16 mouse cellular contexts compared by ENCODE assay signal in genomic region chr4:128959676-128960075, GRCm38 (mm10). TPM values are rescaled to one million over a fixed set of nuclear protein-coding genes. Genes with fewer than 3 reads are reported as not detected.
"Had no signal": no experiment of that assay in that cellular context is flagged by ENCODE, and none has a peak within 500 bp of the region (broad histone marks: within the 10 kb centered on the region; RNA-seq: fewer than 3 reads in every experiment).

No protein-coding gene starts in this region.

- H3K4me3 ChIP-seq: limb, embryonic 13.5 days; midbrain, embryonic 12.5 days; myocyte; neural tube, embryonic 15.5 days; stomach, embryonic 15.5 days had no signal

- H3K27ac ChIP-seq: kidney, postnatal 0 days; limb, embryonic 13.5 days; liver, embryonic 14.5 days; midbrain, embryonic 12.5 days; neural tube, embryonic 15.5 days; stomach, embryonic 15.5 days had no signal

- H3K4me2 ChIP-seq: midbrain, embryonic 12.5 days; neural tube, embryonic 15.5 days; stomach, embryonic 15.5 days had no signal

- H3K9me3 ChIP-seq: limb, embryonic 13.5 days; midbrain, embryonic 12.5 days; neural tube, embryonic 15.5 days; stomach, embryonic 15.5 days had no signal

- H3K27me3 ChIP-seq: limb, embryonic 13.5 days; neural tube, embryonic 15.5 days; stomach, embryonic 15.5 days had no signal

- H3K9ac ChIP-seq: limb, embryonic 13.5 days; liver, embryonic 14.5 days; midbrain, embryonic 12.5 days; neural tube, embryonic 15.5 days; stomach, embryonic 15.5 days had no signal

- DNase-seq: kidney, postnatal 36 days; layer of hippocampus, adult 9-11 months; left cerebral cortex, postnatal 4 days; lung, adult 18-20 months; right cerebral cortex, adult 18-20 months; right cerebral cortex, postnatal 25 days; thymus, adult 2 months; thymus, postnatal 25 days had no signal

- H3K36me3 ChIP-seq: limb, embryonic 13.5 days; midbrain, embryonic 12.5 days; neural tube, embryonic 15.5 days; stomach, embryonic 15.5 days had no signal

RNA-seq across cellular contexts. Expression of gene Azin2, which starts 2.6 kb away (rescaled TPM):
- total RNA-seq: megakaryocyte-erythroid progenitor cell, adult 5-6 weeks had no signal
